Comparison of ENCODE assay signal across 8 mouse cellular contexts in genomic region chr13:69534654-69535551, GRCm38 (mm10). TPM values are rescaled to one million over a fixed set of nuclear protein-coding genes. Genes with fewer than 3 reads are reported as not detected.
DNase-seq lines count a peak whose midpoint lies in the region; ATAC-seq and TF ChIP-seq lines count a peak whose summit lies in the region.

No protein-coding gene starts in this region.

- WGBS in heart, embryonic 12.5 days, result under 1% methylated on average over 81 of the region's 86 CpGs
- under 1% methylated on average over 72 of the region's 86 CpGs for WGBS in kidney, postnatal 0 days
- under 1% methylated on average over 85 of the region's 86 CpGs for WGBS in liver, embryonic 11.5 days
- WGBS in stomach, embryonic 14.5 days, result under 1% methylated on average over 78 of the region's 86 CpGs

- H3K4me1 ChIP-seq in erythroblast, embryonic 14.5 days (ENCODE audit: control insufficient read depth), result peaks cover 63% of the 10 kb centered on the region
- H3K4me1 ChIP-seq in heart, embryonic 12.5 days (replicated peaks), result peaks cover 62% of the 10 kb centered on the region
- peaks cover 19% of the 10 kb centered on the region for H3K4me1 ChIP-seq in kidney, postnatal 0 days (replicated peaks; ENCODE audit: insufficient read depth, low read length)
- H3K4me1 ChIP-seq in liver, embryonic 11.5 days (replicated peaks; ENCODE audit: control insufficient read depth, insufficient read depth, low read length), result peaks cover 31% of the 10 kb centered on the region
- peaks cover 32% of the 10 kb centered on the region for H3K4me1 ChIP-seq in stomach, embryonic 14.5 days (ENCODE audit: control insufficient read depth, insufficient read depth, low read length)

- no peaks in the 10 kb centered on the region for H3K9me3 ChIP-seq in erythroblast, embryonic 14.5 days (ENCODE audit: control insufficient read depth, low read length)
- no peaks in the 10 kb centered on the region for H3K9me3 ChIP-seq in heart, embryonic 12.5 days (replicated peaks)
- no peaks in the 10 kb centered on the region for H3K9me3 ChIP-seq in kidney, postnatal 0 days (replicated peaks; ENCODE audit: low read length)
- H3K9me3 ChIP-seq in liver, embryonic 11.5 days (ENCODE audit: control insufficient read depth, low read length), result no peaks in the 10 kb centered on the region
- H3K9me3 ChIP-seq in stomach, embryonic 14.5 days (ENCODE audit: control insufficient read depth, low read depth, low read length), result no peaks in the 10 kb centered on the region

- DNase-seq in brain, embryonic 14.5 days (ENCODE audit: low read depth), result peak; percentile 99
- DNase-seq in kidney, postnatal 0 days (ENCODE audit: low spot score), result peak; percentile 98
- DNase-seq in liver, embryonic 11.5 days (ENCODE audit: low spot score), result peak; percentile 96
- peak; percentile 99 for DNase-seq in naive thymus-derived CD4-positive, alpha-beta T cell, adult 2 months (ENCODE audit: low read depth)

- H3K9ac ChIP-seq in heart, embryonic 12.5 days, result peak overlapping the region; percentile 96
- H3K9ac ChIP-seq in kidney, postnatal 0 days (ENCODE audit: low read depth, low read length), result peak overlapping the region; percentile 92
- peak overlapping the region; percentile 98 for H3K9ac ChIP-seq in liver, embryonic 11.5 days (ENCODE audit: low read depth, low read length)
- H3K9ac ChIP-seq in stomach, embryonic 14.5 days (replicated peaks; ENCODE audit: low read depth, low read length), result peak overlapping the region; percentile 92

- peak overlapping the region; percentile 96 for H3K27ac ChIP-seq in heart, embryonic 12.5 days (ENCODE audit: poor library complexity, severe bottlenecking)
- H3K27ac ChIP-seq in kidney, postnatal 0 days, result peak overlapping the region; percentile 98
- peak overlapping the region; percentile 95 for H3K27ac ChIP-seq in liver, embryonic 11.5 days (ENCODE audit: low read depth, low read length)
- peak overlapping the region; percentile 90 for H3K27ac ChIP-seq in stomach, embryonic 14.5 days (ENCODE audit: low read length)

- peaks cover 43% of the 10 kb centered on the region for H3K79me2 ChIP-seq in C2C12 (ENCODE audit: control insufficient read depth, insufficient read depth)

- peak overlapping the region; percentile 57 for H3K4me3 ChIP-seq in C2C12 (ENCODE audit: insufficient read depth, poor library complexity, severe bottlenecking)
- H3K4me3 ChIP-seq in erythroblast, embryonic 14.5 days (replicated peaks), result peak overlapping the region; percentile 98
- H3K4me3 ChIP-seq in heart, embryonic 12.5 days, result peak overlapping the region; percentile 82
- H3K4me3 ChIP-seq in kidney, postnatal 0 days (replicated peaks; ENCODE audit: low read depth, low read length), result peak overlapping the region; percentile 89
- H3K4me3 ChIP-seq in liver, embryonic 11.5 days (ENCODE audit: low read depth, low read length), result peak overlapping the region; percentile 98
- H3K4me3 ChIP-seq in stomach, embryonic 14.5 days (ENCODE audit: low read depth, low read length), result peak overlapping the region; percentile 97

- H3K79me3 ChIP-seq in C2C12 (ENCODE audit: low read depth), result peaks cover 37% of the 10 kb centered on the region

- peak; percentile 93 for ATAC-seq in heart, embryonic 12.5 days (ENCODE audit: insufficient number of reproducible peaks, low FRiP score)
- ATAC-seq in kidney, postnatal 0 days (replicated peaks; ENCODE audit: low FRiP score, low read depth), result peak; percentile 95
- peak; percentile 90 for ATAC-seq in liver, embryonic 11.5 days (replicated peaks; ENCODE audit: low FRiP score)
- peak; percentile 94 for ATAC-seq in stomach, embryonic 14.5 days (ENCODE audit: insufficient number of reproducible peaks, insufficient read depth, low FRiP score, low read depth)

- H3K36me3 ChIP-seq in C2C12 (ENCODE audit: control insufficient read depth, insufficient read depth), result no peaks in the 10 kb centered on the region
- peaks cover 21% of the 10 kb centered on the region for H3K36me3 ChIP-seq in erythroblast, embryonic 14.5 days (ENCODE audit: control insufficient read depth)
- peaks cover 6% of the 10 kb centered on the region for H3K36me3 ChIP-seq in heart, embryonic 12.5 days
- H3K36me3 ChIP-seq in kidney, postnatal 0 days (ENCODE audit: insufficient read depth, low read length), result no peaks in the 10 kb centered on the region
- H3K36me3 ChIP-seq in liver, embryonic 11.5 days (ENCODE audit: control insufficient read depth, insufficient read depth, low read length), result peaks cover 3% of the 10 kb centered on the region; the same call in 1 of the 2 replicates
- H3K36me3 ChIP-seq in stomach, embryonic 14.5 days (ENCODE audit: control insufficient read depth, insufficient read depth, low read length), result peaks cover 4% of the 10 kb centered on the region; the same call in 1 of the 2 replicates

- TF ChIP-seq POLR2A in brain, embryonic 14.5 days (IDR thresholded peaks at IDR 0.05; ENCODE audit: borderline replicate concordance, extremely low read depth, insufficient read depth, insufficient read length, poor library complexity, severe bottlenecking), result peak; percentile 93

- peak overlapping the region; percentile 94 for H3ac ChIP-seq in C2C12 (ENCODE audit: control insufficient read depth, insufficient read length, low read depth)

- H3K27me3 ChIP-seq in C2C12 (ENCODE audit: control insufficient read depth, insufficient read depth, insufficient read length), result no peaks in the 10 kb centered on the region
- no peaks in the 10 kb centered on the region for H3K27me3 ChIP-seq in erythroblast, embryonic 14.5 days (ENCODE audit: control insufficient read depth)
- no peaks in the 10 kb centered on the region for H3K27me3 ChIP-seq in heart, embryonic 12.5 days (replicated peaks)
- H3K27me3 ChIP-seq in kidney, postnatal 0 days (ENCODE audit: insufficient read depth, low read length), result no peaks in the 10 kb centered on the region
- no peaks in the 10 kb centered on the region for H3K27me3 ChIP-seq in liver, embryonic 11.5 days (replicated peaks; ENCODE audit: control insufficient read depth, insufficient read depth, low read length)
- H3K27me3 ChIP-seq in stomach, embryonic 14.5 days (ENCODE audit: control insufficient read depth, insufficient read depth, low read length), result no peaks in the 10 kb centered on the region

- no peak for TF ChIP-seq CTCF in C2C12 (IDR thresholded peaks at IDR 0.05; ENCODE audit: control insufficient read depth, insufficient read depth, insufficient read length)
- TF ChIP-seq CTCF in brain, embryonic 14.5 days (IDR thresholded peaks at IDR 0.05; ENCODE audit: borderline replicate concordance, extremely low read depth, insufficient read depth, insufficient read length), result no peak
- no peak for TF ChIP-seq CTCF in kidney, postnatal 0 days (IDR thresholded peaks at IDR 0.05; ENCODE audit: low read depth)

- peak overlapping the region; percentile 91 for H3K4me2 ChIP-seq in heart, embryonic 12.5 days
- peak overlapping the region; percentile 96 for H3K4me2 ChIP-seq in kidney, postnatal 0 days (ENCODE audit: low read length)
- H3K4me2 ChIP-seq in liver, embryonic 11.5 days, result peak overlapping the region; percentile 91
- H3K4me2 ChIP-seq in stomach, embryonic 14.5 days (replicated peaks; ENCODE audit: low read depth, low read length), result peak overlapping the region; percentile 70

TF ChIP-seq in C2C12, 6 proteins besides CTCF, POLR2A, EP300 and RAD21:
- TF ChIP-seq MAX (IDR thresholded peaks at IDR 0.05) (peak; percentile 62), MYOG (IDR thresholded peaks at IDR 0.05; ENCODE audit: control insufficient read depth, extremely low read depth, insufficient read length) (no peak), USF1 (IDR thresholded peaks at IDR 0.05; ENCODE audit: low read depth) (peak; percentile 53)

RNA-seq across cellular contexts. Expression of gene Tent4a, which starts 0.5 kb away (rescaled TPM):
- polyA plus RNA-seq in C2C12 (2012; fragmentation: generic; extraction: Trizol), result 19.2 TPM
- 28.7 and 34.5 TPM in 2 replicates for polyA plus RNA-seq in brain, embryonic 14.5 days (2012; rRNA removed)
- polyA plus RNA-seq in erythroblast, embryonic 14.5 days (2012), result 1.1 and 1.2 TPM in 2 replicates
- polyA plus RNA-seq in heart, embryonic 12.5 days (2016; fragmentation: Nextera tagmentation; extraction: Ambion mirVana), result 3.9 and 4.0 TPM in 2 replicates
- polyA plus RNA-seq in kidney, postnatal 0 days (2015; fragmentation: Nextera tagmentation; extraction: Ambion mirVana), result 4.7 and 5.0 TPM in 2 replicates
- 5.3 and 6.2 TPM in 2 replicates for polyA plus RNA-seq in liver, embryonic 11.5 days (2014; fragmentation: Nextera tagmentation; extraction: Ambion mirVana)
- 7.9 and 8.8 TPM in 2 replicates for polyA plus RNA-seq in stomach, embryonic 14.5 days (2014; fragmentation: Nextera tagmentation; extraction: Ambion mirVana)

RNA-seq across cellular contexts. Expression of gene Nsun2, which starts 1.4 kb away (rescaled TPM):
- polyA plus RNA-seq in C2C12 (2012; fragmentation: generic; extraction: Trizol), result 93.7 TPM
- polyA plus RNA-seq in brain, embryonic 14.5 days (2012; rRNA removed), result 79.8 and 85.4 TPM in 2 replicates
- 1.6 and 1.8 TPM in 2 replicates for polyA plus RNA-seq in erythroblast, embryonic 14.5 days (2012)
- 77.9 and 81.6 TPM in 2 replicates for polyA plus RNA-seq in heart, embryonic 12.5 days (2016; fragmentation: Nextera tagmentation; extraction: Ambion mirVana)
- polyA plus RNA-seq in kidney, postnatal 0 days (2015; fragmentation: Nextera tagmentation; extraction: Ambion mirVana), result 82.0 and 86.6 TPM in 2 replicates
- polyA plus RNA-seq in liver, embryonic 11.5 days (2014; fragmentation: Nextera tagmentation; extraction: Ambion mirVana), result 278 and 320 TPM in 2 replicates
- 110 and 116 TPM in 2 replicates for polyA plus RNA-seq in stomach, embryonic 14.5 days (2014; fragmentation: Nextera tagmentation; extraction: Ambion mirVana)

Comparison
In these comparisons a context has a peak if more than half of its experiments do, and no peak if none do; other contexts are left out.
1. Peak in every context shown above with its lines: DNase-seq, ATAC-seq, H3K4me3 ChIP-seq and H3K27ac ChIP-seq.
2. RNA of gene Nsun2, which starts 1.4 kb away (polyA plus RNA-seq): 278 to 320 TPM in liver, embryonic 11.5 days, 110 to 116 TPM in stomach, embryonic 14.5 days, 93.7 TPM in C2C12 (single experiment), 82.0 to 86.6 TPM in kidney, postnatal 0 days, 79.8 to 85.4 TPM in brain, embryonic 14.5 days and 77.9 to 81.6 TPM in heart, embryonic 12.5 days; 1.6 to 1.8 TPM in erythroblast, embryonic 14.5 days; every median in the first group is over 10 times any median in the second.